Mouse (Mus musculus) MEL (cell line): ENCODE data around the gene Col23a1. TPM values are rescaled to one million over a fixed set of nuclear protein-coding genes. Genes with fewer than 3 reads are reported as not detected.

ENCODE experiments used
- DNase-seq: peaks from one replicate; pipeline ENCODE4 v3.0.0; 2011; ENCODE audit warnings: low read depth, low spot score
- H3K27ac ChIP-seq: 2 replicates; pipeline ENCODE4 v1.5.1; 2012; ENCODE audit warnings: low read depth, mild to moderate bottlenecking, control low read depth, low read length, moderate library complexity; ENCODE audit not compliant: control insufficient read depth
- H3K27me3 ChIP-seq, 2 experiments: fragments of 150-350 bp in 1 of 2; sonication (generic) in 1 of 2; 2 replicates each; pipeline ENCODE4 v1.6.1; 2012; ENCODE audit warnings: low read length in 2 of 2, mild to moderate bottlenecking in 2 of 2, improper control_type of control experiment in 1 of 2, moderate library complexity in 1 of 2; ENCODE audit not compliant: insufficient read depth in 2 of 2, control insufficient read depth in 1 of 2
- H3K36me3 ChIP-seq, 2 experiments: 2 replicates each; pipeline ENCODE4 v1.6.1; 2012 to 2014; ENCODE audit warnings: low read length in 2 of 2, improper control_type of control experiment in 1 of 2, inconsistent platforms in 1 of 2, mild to moderate bottlenecking in 1 of 2; ENCODE audit not compliant: insufficient read depth in 2 of 2, control insufficient read depth in 1 of 2
- H3K4me1 ChIP-seq, 2 experiments: fragments of 150-350 bp in 1 of 2; sonication (generic) in 1 of 2; 2 replicates each; pipeline ENCODE4 v1.6.1; 2012; ENCODE audit warnings: low read length in 2 of 2, improper control_type of control experiment in 1 of 2, mild to moderate bottlenecking in 1 of 2; ENCODE audit not compliant: insufficient read depth in 2 of 2, control insufficient read depth in 1 of 2
- H3K4me3 ChIP-seq, 2 experiments: fragments of 150-350 bp in 1 of 2; sonication (generic) in 1 of 2; 2 replicates each; pipeline ENCODE4 v1.5.1; 2012; ENCODE audit warnings: low read depth in 2 of 2, low read length in 2 of 2, mild to moderate bottlenecking in 2 of 2, moderate library complexity in 2 of 2, control low read depth in 1 of 2, improper control_type of control experiment in 1 of 2; ENCODE audit not compliant: control insufficient read depth in 1 of 2, insufficient read depth in 1 of 2
- H3K79me2 ChIP-seq: 2 replicates; pipeline ENCODE4 v1.6.1; 2012; ENCODE audit warnings: mild to moderate bottlenecking, low read length, moderate library complexity; ENCODE audit not compliant: control insufficient read depth, poor library complexity, insufficient read depth
- H3K9ac ChIP-seq: 2 replicates; pipeline ENCODE4 v1.6.1; 2012; ENCODE audit warnings: low read depth, mild to moderate bottlenecking, control low read depth, low read length, moderate library complexity; ENCODE audit not compliant: control insufficient read depth, poor library complexity, severe bottlenecking
- H3K9me3 ChIP-seq: fragments of 150-350 bp; sonication (generic); replicated peaks from 2 replicates; pipeline ENCODE4 v1.6.1; 2012; ENCODE audit warnings: mild to moderate bottlenecking, low read length, improper control_type of control experiment, moderate library complexity; ENCODE audit not compliant: insufficient read depth
- CHD1 ChIP-seq: IDR thresholded peaks from 2 replicates; pipeline ENCODE4 v1.6.1; 2012; ENCODE audit warnings: low read depth, mild to moderate bottlenecking, inconsistent platforms, low read length, improper control_type of control experiment
- CHD2 ChIP-seq: IDR thresholded peaks from 2 replicates; pipeline ENCODE4 v1.6.1; 2011; ENCODE audit warnings: low read length, improper control_type of control experiment
- CTCF ChIP-seq, 3 experiments: IDR thresholded peaks in 2 of 3; conservative IDR thresholded peaks in 1 of 3; 2 replicates each; pipeline ENCODE4 v1.5.1; 2011 to 2012; ENCODE audit warnings: low read length in 3 of 3, low read depth in 2 of 3, mild to moderate bottlenecking in 2 of 3, improper control_type of control experiment in 1 of 3, inconsistent platforms in 1 of 3, mixed read lengths in 1 of 3, moderate library complexity in 1 of 3; ENCODE audit not compliant: control insufficient read depth in 1 of 3, insufficient read depth in 1 of 3, poor library complexity in 1 of 3, severe bottlenecking in 1 of 3
- E2F4 ChIP-seq: IDR thresholded peaks from 2 replicates; pipeline ENCODE4 v1.6.1; 2011; ENCODE audit warnings: low read depth, low read length, improper control_type of control experiment, borderline replicate concordance
- ETS1 ChIP-seq: IDR thresholded peaks from 2 replicates; pipeline ENCODE4 v1.6.1; 2012; ENCODE audit warnings: low read depth, mild to moderate bottlenecking, inconsistent platforms, low read length, improper control_type of control experiment, moderate library complexity
- JUND ChIP-seq: IDR thresholded peaks from 2 replicates; pipeline ENCODE4 v1.6.1; 2011; ENCODE audit warnings: low read depth, mild to moderate bottlenecking, improper control_type of control experiment, low read length
- KAT2A ChIP-seq: conservative IDR thresholded peaks from 2 replicates; pipeline ENCODE4 v1.6.1; 2012; ENCODE audit warnings: low read depth, low read length, improper control_type of control experiment, inconsistent platforms
- MAX ChIP-seq: IDR thresholded peaks from 2 replicates; pipeline ENCODE4 v1.6.1; 2011; ENCODE audit warnings: low read length, improper control_type of control experiment
- MAZ ChIP-seq: IDR thresholded peaks from 2 replicates; pipeline ENCODE4 v1.6.1; 2012; ENCODE audit warnings: low read depth, mild to moderate bottlenecking, inconsistent platforms, low read length, improper control_type of control experiment
- MXI1 ChIP-seq: IDR thresholded peaks from 2 replicates; pipeline ENCODE4 v1.6.1; 2011; ENCODE audit warnings: mild to moderate bottlenecking, low read depth, low read length, improper control_type of control experiment
- MYB ChIP-seq: IDR thresholded peaks from 2 replicates; pipeline ENCODE4 v1.6.1; 2011; ENCODE audit warnings: mild to moderate bottlenecking, low read depth, low read length, improper control_type of control experiment
- NELFE ChIP-seq: IDR thresholded peaks from 2 replicates; pipeline ENCODE4 v1.6.1; 2011; ENCODE audit warnings: low read depth, low read length, improper control_type of control experiment
- POLR2AphosphoS2 ChIP-seq: IDR thresholded peaks from 2 replicates; pipeline ENCODE4 v1.6.1; 2011; ENCODE audit warnings: low read length, improper control_type of control experiment
- RAD21 ChIP-seq: IDR thresholded peaks from 2 replicates; pipeline ENCODE4 v1.6.1; 2011; ENCODE audit warnings: mild to moderate bottlenecking, low read depth, low read length, improper control_type of control experiment
- RCOR1 ChIP-seq: IDR thresholded peaks from 2 replicates; pipeline ENCODE4 v1.6.1; 2012; ENCODE audit warnings: low read depth, mild to moderate bottlenecking, inconsistent platforms, low read length, improper control_type of control experiment
- SMC3 ChIP-seq: IDR thresholded peaks from 2 replicates; pipeline ENCODE4 v1.6.1; 2011; ENCODE audit warnings: low read depth, low read length, improper control_type of control experiment
- TAL1 ChIP-seq: IDR thresholded peaks from 2 replicates; pipeline ENCODE4 v1.6.1; 2012; ENCODE audit warnings: mild to moderate bottlenecking, inconsistent platforms, low read length, moderate library complexity, mixed read lengths
- TBP ChIP-seq: IDR thresholded peaks from 2 replicates; pipeline ENCODE4 v1.8.0; 2011; ENCODE audit warnings: low read depth, low read length, improper control_type of control experiment
- TCF12 ChIP-seq: IDR thresholded peaks from 2 replicates; pipeline ENCODE4 v1.6.1; 2014; ENCODE audit warnings: low read depth, mild to moderate bottlenecking, inconsistent platforms, low read length, improper control_type of control experiment, moderate library complexity
- UBTF ChIP-seq: IDR thresholded peaks from 2 replicates; pipeline ENCODE4 v1.6.1; 2012; ENCODE audit warnings: low read depth, mild to moderate bottlenecking, inconsistent platforms, low read length, improper control_type of control experiment, moderate library complexity, borderline replicate concordance; ENCODE audit not compliant: insufficient read depth
- USF2 ChIP-seq, 2 experiments: IDR thresholded peaks; 2 replicates each; pipeline ENCODE4 v1.6.1; 2011 to 2012; ENCODE audit warnings: improper control_type of control experiment in 2 of 2, low read length in 2 of 2, borderline replicate concordance in 1 of 2, inconsistent platforms in 1 of 2, low read depth in 1 of 2, mild to moderate bottlenecking in 1 of 2; ENCODE audit not compliant: insufficient read depth in 1 of 2
- ZKSCAN1 ChIP-seq: IDR thresholded peaks from 2 replicates; pipeline ENCODE4 v1.6.1; 2012; ENCODE audit warnings: low read depth, mild to moderate bottlenecking, inconsistent platforms, low read length, improper control_type of control experiment, moderate library complexity
- ZMIZ1 ChIP-seq: IDR thresholded peaks from 2 replicates; pipeline ENCODE4 v1.6.1; 2012; ENCODE audit warnings: low read depth, mild to moderate bottlenecking, inconsistent platforms, low read length, improper control_type of control experiment, moderate library complexity
- ZNF384 ChIP-seq: IDR thresholded peaks from 2 replicates; pipeline ENCODE4 v1.6.1; 2012; ENCODE audit warnings: low read depth, mild to moderate bottlenecking, inconsistent platforms, low read length, improper control_type of control experiment
- polyA plus RNA-seq, 2 experiments: library from polyadenylated mRNA; stranded (reverse) in 1 of 2; unstranded in 1 of 2; fragments of >175 nt in 1 of 2; fragments of >200 nt in 1 of 2; gene quantifications; 2 replicates each; pipeline versions ENCODE4 v1.2.1 to v1.2.4; 2012; ENCODE audit warnings: low replicate concordance in 2 of 2, low read depth in 1 of 2; ENCODE audit not compliant: insufficient read length in 2 of 2, insufficient read depth in 1 of 2, missing spikeins in 1 of 2
- total RNA-seq: library from RNA; depleted of rRNA; stranded (reverse); fragments of 300-350 nt; gene quantifications from 2 replicates; pipeline ENCODE4 v1.2.3, GENCODE M21; 2012

Gene Col23a1
- total and polyA plus RNA-seq, 3 experiments: under 0.01 to 0.03 TPM; not detected in 1

DNA sequence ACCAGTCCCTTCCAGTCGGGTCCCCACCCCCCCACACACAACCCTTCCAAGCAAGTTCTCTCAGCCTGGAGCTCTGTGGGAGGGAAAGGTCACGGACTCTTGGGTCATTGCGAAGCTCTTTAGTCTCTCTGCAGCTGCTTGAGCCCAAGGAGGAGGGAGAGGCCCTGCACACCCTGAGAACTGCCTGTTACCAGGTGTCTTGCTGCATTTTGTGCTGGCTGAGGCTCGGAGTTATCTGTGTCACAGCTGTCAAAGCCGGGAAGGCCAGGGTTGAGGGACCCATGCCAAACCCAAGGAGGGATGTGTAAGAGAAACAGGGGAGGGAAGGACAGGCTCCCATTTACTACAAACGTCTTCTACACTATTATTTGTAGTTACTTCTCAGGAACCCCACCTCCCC is 218.3 kb downstream of the Col23a1 start:
- H3K36me3 ChIP-seq: no peaks in the 10 kb centered on the region
- DNase-seq: no peak

DNA sequence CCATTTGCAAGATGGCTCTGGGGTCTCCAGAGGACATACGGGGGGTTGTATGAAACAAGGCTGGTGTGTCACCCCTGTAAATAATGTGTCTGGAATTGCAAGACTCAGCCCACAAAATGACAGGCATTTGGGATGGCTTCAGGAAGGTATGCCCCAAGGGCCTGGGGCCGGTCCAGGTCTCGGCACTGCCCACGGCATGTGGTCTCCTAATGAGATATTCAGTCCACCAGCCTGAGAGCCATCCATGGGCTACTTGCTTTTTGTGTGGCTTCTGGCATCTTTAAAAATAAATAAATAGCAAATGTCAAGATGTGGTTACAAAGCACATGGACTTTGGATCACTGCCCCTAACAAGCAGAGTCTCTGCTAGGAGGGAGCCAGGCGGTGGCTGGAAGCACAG is 219.5 kb downstream of the Col23a1 start:
- H3K27ac ChIP-seq: no peak overlapping the region
- no peaks in the 10 kb centered on the region for H3K36me3 ChIP-seq
- H3K9ac ChIP-seq: no peak overlapping the region
- TF ChIP-seq MAX (no peak), JUND (no peak), ZMIZ1 (no peak), TCF12 (no peak), UBTF (no peak), SMC3 (no peak), RCOR1 (no peak), ZKSCAN1 (no peak), KAT2A (no peak), USF2 (IDR thresholded peaks at IDR 0.05; ENCODE audit: borderline replicate concordance in 1 of 2, insufficient read depth in 1 of 2, low read depth in 1 of 2, low read length in 2 of 2) (no peak), CTCF (IDR thresholded peaks at IDR 0.05 in 2 of 3, conservative IDR thresholded peaks at IDR 0.05 in 1 of 3; ENCODE audit: control insufficient read depth in 1 of 3, insufficient read depth in 1 of 3, low read depth in 2 of 3, low read length in 3 of 3, poor library complexity in 1 of 3, severe bottlenecking in 1 of 3) (no peak), POLR2AphosphoS2 (no peak), ETS1 (no peak)
- no peak for DNase-seq
- H3K4me1 ChIP-seq: no peaks in the 10 kb centered on the region
- no peaks in the 10 kb centered on the region for H3K79me2 ChIP-seq
- H3K9me3 ChIP-seq: no peaks in the 10 kb centered on the region
- peaks cover 0 to 1% of the 10 kb centered on the region in 2 experiments; a peak in 1 of 4 replicates for H3K27me3 ChIP-seq
- H3K4me3 ChIP-seq: no peak overlapping the region

More for the DNA sequence above, 218.3 kb downstream of the Col23a1 start:
- no peaks in the 10 kb centered on the region for H3K9me3 ChIP-seq
- no peaks in the 10 kb centered on the region for H3K4me1 ChIP-seq
- H3K9ac ChIP-seq: no peak overlapping the region
- H3K27ac ChIP-seq: no peak overlapping the region
- no peaks in the 10 kb centered on the region for H3K79me2 ChIP-seq
- no peak for TF ChIP-seq TCF12
- H3K27me3 ChIP-seq: peaks cover 0 to 1% of the 10 kb centered on the region in 2 experiments; a peak in 1 of 4 replicates
- no peak overlapping the region for H3K4me3 ChIP-seq

- H3K79me2 ChIP-seq: no peaks in the 10 kb centered on the region
- TF ChIP-seq TAL1 (no peak), USF2 (IDR thresholded peaks at IDR 0.05; ENCODE audit: borderline replicate concordance in 1 of 2, insufficient read depth in 1 of 2, low read depth in 1 of 2, low read length in 2 of 2) (no peak), ZNF384 (no peak), UBTF (no peak), RAD21 (no peak), MXI1 (no peak), TBP (no peak), ZKSCAN1 (no peak), E2F4 (no peak), MYB (no peak), CHD1 (no peak), CHD2 (no peak), MAZ (no peak), NELFE (no peak)
- no peaks in the 10 kb centered on the region for H3K9me3 ChIP-seq
- H3K4me3 ChIP-seq: no peak overlapping the region
- H3K9ac ChIP-seq: no peak overlapping the region
- H3K27ac ChIP-seq: no peak overlapping the region
- no peaks in the 10 kb centered on the region for H3K4me1 ChIP-seq
- H3K27me3 ChIP-seq: peaks cover 0 to under 1% of the 10 kb centered on the region in 2 experiments; a peak in 1 of 4 replicates
- H3K36me3 ChIP-seq: no peaks in the 10 kb centered on the region
- DNase-seq: no peak
Observed at GRCm38 (mm10) chr11:51513019-51513418, 223.3 kb downstream of the Col23a1 start.
